Mouse (Mus musculus) thymus, postnatal 0 days (tissue): Measurements from ENCODE around the gene Vsig8. TPM values are rescaled to one million over a fixed set of nuclear protein-coding genes. Genes with fewer than 3 reads are reported as not detected.

Source experiments
- DNase-seq: peaks from one replicate; pipeline ENCODE4 v3.0.0-alpha.2; 2015; ENCODE audit warnings: low spot score
- polyA plus RNA-seq: library from polyadenylated mRNA; unstranded; fragments of >200 nt; fragmentation: Nextera tagmentation; extraction: Ambion mirVana; gene quantifications from 2 replicates; pipeline ENCODE4 v1.2.1, GENCODE M21; 2015

The Vsig8 gene
- polyA plus RNA-seq, 1 experiment from 2014 or later: 2.4 TPM

DNA sequence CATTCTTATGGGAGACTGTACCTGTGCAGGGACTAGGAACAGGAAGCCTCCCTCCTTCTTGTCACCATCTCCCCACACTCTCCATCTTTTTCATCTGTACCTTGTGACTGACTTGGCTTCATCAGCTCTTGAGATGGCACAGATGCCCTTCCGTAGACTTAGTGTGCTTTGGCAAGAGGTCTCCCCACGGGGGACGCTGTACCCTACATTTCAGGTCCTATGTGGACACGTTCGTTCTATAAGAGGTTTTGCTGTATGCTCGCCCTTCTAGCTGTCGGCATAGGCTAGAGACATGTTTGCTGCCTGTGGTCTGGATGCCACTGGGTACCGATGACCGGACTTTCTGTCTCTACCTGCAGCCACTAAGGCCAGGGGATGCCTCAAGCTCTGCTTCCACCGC is 28.3 kb upstream of the Vsig8 start:
- no peak for DNase-seq

DNA sequence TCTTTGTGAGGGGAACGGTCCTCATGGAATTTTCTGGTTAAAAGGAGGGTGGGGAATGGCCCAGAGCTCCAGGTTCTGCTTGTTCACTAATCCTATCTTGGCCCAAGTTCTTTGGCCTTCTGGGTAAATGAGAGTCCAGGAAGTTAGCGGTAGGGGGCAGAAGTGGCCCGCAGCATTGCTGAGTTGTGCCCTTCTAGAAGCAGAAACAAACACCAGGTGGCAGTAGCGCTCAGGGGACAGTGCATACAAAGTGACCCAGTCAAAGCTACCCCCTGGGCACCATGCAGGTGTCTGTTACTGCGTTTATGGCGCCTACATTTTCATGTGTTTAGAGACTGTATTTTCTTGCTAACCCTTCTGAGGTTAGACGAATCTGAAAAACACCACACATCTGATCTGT is 27.0 kb upstream of the Vsig8 start:
- peak; percentile 84 for DNase-seq

DNA sequence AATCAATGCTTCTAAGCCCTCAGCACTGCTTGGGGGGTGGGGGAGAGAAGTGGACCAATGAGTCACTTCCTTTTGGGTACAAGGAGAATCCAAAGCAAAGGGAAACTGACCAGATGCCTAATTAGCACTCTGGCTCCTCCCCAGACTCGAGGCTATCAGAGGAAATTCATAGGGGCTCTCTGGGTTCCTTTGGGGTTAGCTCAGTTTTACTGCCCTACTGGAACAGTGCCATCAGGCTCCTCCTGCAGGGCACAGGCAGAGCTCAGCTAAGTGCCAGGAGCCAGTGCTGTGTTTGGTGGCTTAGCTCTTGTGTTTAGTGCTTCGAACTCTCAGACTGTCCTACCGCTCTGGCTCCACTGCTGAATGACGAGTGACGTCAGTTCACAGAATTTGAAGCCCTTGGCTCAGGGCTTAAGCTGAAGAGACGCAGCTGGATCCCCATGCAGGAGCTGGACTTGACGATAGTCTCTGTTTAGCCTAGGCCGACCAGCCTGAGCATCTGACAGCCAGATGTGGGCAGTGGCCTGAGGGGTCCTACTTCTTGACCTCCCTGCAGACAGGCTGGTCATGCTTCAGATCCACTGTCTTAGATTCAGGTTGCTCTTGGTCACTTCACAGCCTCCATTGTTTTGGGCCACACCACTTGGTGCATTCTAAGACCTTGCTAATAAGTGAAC is 25.1 kb upstream of the Vsig8 start:
- no peak for DNase-seq

DNA sequence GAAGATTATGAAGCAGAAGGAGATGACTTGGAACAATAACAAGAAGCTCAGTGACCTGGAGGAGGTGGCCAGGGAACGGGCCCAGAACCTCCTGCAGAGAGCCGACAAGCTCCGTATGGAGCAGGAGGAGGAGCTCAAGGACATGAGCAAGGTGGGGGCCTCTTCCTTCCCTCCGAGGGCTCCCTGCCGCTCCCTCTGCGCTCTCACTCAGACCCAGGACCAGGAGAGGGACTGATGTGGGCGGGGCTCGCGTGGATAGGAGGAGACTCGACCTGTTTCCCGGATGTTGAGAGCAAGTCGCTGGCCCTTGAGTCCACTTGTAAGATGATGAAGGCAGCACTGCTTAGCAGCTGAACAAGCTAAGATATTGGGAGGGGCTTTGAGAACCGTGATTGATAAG is 23.2 kb upstream of the Vsig8 start:
- no peak for DNase-seq

DNA sequence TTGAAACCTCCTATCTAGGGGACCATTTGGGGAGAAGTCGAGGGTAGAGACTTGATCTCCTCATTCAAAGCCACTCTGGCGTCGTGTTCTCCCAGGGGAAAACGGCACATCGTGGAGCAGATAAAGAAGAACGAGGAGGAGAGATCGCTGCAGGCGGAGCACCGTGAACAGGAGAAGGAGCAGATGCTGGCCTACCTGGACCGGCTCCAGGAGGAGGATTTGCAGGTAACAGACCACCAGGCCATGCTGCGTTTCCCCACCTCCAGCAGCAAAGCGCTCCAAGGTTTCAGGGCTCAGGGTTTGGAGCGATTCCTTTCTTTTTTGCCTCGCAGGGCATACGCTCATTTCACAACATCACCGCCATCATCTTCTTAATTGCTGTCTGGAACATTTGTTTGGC is 20.6 kb upstream of the Vsig8 start:
- no peak for DNase-seq

DNA sequence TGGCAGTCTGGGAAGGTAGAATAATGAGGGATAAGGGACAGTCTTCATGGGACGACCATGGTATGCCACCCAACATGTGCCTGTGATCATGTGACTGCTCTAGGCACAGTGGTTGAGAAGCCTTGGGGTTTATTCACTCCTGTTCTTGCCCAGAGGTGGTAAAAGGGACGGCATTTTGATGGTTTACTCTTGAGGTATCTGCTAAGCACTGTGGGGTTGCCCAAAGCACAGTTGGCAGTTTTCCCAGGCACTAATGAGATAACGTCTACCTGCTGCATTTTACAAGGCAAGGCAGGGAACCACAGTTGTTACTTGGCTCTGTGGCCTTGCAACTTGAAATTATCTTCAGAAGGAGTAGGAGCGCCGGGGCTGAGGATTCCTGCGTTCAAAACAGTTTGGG is 15.9 kb upstream of the Vsig8 start:
- DNase-seq: no peak

DNA sequence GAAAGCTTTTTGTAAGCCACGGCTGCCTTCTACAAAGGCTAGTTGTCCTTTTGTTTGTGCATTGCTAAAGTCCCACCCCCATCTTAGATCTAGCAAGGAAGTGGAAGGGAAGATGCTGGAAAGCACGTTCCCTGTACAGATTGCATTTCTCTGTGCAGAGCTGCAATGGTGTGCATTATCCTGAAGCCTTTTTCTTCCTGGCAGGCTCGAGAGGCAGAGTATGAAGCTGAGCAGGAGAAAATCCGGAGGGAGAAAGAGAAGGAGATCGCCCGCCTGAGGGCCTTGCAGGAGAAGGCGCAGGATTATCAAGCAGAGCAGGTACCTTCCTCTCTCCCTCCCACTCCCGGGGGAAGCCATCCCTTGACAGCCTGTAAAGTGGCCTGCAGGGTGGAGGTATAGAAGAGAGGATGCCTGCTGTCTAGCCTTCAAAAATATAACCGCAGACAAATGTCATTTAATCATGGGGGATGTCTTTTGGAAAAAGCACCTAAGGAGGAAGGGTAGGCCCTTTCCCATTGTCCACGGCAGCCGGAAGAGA is 15.4 kb upstream of the Vsig8 start:
- DNase-seq: no peak

DNA sequence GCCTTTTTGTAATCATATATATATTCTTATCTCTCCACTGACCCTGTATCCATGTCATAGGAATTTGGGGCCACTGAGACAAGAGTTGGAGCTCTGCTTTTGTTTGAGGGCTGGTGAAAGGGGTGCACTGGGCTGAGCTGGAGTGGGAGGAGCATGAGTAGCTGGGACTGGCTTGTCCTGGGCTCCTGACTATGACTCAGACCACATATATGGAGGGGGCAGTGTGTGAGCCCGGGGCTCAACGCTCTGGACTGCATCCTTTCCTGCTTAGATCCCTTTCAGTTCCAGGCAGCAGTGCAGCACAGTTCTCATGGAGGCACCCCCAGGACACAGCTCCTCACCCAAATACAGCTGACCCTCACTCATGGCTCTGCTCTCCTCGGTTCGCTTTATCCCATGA is 9.7 kb upstream of the Vsig8 start:
- no peak for DNase-seq

DNA sequence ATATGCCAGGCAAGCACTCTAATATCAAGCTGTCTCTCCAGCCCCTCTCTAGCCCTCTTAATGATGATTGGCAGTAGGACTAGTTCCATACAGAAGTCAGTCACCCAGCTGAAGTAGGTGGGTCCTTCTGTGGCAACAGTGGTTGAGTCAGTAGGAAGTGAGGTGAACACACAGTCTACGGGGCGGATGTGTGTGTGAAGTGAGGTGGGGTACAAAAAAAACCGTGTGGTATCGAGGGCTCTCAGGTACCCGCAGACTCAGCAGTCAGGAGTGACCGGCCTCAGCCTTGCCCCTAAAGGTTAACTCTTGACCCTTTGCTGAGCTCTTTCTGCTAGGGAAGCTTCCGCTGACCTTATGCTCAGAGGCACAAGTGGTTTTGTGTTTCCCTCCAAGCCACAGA is 7.2 kb upstream of the Vsig8 start:
- peak; percentile 57 for DNase-seq

DNA sequence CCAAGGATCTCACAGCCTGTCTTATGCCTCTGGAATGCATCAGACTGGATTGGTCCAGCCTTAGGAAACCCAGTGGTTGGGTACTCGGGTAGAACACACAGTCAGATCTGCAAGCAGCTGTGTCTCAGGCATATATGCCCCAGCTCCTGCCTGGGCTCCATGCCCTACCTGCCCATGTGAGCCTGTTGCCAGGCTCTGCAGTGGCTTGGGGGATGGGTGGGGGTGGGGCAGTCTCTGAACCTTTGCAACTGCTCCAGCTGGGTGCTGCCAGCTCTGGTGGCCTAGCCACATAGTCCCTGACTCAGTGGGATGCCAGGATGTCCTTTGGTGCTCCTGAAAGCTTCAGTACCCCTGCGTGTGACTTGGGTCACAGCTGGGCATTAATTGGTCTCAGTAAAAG is 6.4 kb upstream of the Vsig8 start:
- DNase-seq: no peak

DNA sequence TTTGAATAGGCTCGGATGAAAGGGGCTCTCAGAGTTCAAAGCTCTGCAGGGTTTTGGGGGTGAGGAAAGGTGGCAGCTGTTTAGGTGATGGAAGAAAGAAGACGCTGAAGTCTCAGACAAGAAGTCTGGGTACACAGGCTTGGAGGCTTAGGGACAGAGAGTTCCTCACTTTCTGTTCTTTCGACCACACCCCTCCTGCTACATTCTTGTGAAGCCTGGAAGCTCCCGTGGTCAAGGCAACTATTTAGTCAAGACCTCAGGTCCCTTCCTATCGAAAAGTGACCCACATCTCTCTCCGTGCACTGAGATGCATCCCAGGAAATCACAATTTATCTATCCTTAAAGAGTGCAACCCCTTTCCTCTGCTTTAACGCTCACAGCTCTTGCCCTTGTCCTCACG is 6.0 kb upstream of the Vsig8 start:
- no peak for DNase-seq

DNA sequence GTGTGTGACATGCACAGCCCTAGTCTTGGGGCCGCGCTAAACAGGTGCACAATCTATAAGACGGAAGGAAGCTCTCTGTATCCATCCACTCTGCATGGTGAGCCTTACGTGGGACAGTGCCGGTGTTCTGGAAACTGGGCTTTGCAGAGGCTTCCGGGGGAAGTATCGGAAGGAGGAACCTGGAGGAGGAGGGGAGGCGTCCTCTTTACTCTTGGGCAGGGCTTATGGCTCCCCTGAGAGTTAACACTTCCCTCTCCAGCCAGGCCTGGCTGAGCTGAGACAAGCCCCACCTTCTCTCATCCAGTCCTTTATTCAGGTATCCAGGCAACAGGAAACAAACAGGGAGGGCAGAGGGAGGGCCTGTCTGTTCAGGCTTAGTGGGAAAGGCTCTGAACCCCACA is 5.2 kb upstream of the Vsig8 start:
- peak; percentile 31 for DNase-seq

DNA sequence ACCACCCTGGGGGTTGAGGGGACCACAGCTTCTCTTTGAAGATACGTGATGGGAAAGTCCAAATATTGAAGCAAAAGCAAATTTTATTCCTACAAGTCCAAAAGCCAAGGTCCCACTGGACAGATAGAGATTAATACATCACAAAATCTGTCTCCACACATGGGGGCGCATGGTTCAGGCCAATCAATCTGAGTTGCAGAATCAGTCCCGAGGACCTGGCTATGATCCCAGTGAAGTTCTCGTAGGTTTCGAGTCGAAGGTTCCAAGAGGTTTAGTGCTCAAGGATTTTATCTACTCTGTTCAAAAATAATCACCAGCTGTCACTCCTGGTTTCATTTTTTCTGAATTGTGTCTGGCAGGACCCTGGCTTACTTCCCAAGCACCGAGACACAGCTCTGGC is 4.7 kb upstream of the Vsig8 start:
- no peak for DNase-seq

DNA sequence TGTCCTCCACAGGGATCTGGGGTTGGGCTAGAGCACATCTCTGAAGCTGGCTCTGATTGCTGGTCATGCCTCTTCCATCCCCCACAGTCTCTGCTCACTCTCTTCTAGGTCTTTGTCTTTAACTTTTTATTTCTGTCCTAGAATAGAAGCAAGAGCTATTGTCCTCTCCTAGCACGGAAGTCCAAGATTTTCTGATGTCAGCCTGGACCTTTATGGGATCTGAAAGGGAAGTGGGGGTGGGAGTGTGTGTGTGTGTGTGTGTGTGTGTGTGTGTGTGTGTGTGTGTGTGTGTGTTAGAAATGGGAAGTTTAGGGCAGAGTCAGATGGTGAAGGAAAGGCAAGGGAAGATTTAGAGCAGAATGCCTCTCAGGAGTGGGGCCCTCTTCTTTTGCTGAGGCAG is 3.1 kb upstream of the Vsig8 start:
- no peak for DNase-seq

DNA sequence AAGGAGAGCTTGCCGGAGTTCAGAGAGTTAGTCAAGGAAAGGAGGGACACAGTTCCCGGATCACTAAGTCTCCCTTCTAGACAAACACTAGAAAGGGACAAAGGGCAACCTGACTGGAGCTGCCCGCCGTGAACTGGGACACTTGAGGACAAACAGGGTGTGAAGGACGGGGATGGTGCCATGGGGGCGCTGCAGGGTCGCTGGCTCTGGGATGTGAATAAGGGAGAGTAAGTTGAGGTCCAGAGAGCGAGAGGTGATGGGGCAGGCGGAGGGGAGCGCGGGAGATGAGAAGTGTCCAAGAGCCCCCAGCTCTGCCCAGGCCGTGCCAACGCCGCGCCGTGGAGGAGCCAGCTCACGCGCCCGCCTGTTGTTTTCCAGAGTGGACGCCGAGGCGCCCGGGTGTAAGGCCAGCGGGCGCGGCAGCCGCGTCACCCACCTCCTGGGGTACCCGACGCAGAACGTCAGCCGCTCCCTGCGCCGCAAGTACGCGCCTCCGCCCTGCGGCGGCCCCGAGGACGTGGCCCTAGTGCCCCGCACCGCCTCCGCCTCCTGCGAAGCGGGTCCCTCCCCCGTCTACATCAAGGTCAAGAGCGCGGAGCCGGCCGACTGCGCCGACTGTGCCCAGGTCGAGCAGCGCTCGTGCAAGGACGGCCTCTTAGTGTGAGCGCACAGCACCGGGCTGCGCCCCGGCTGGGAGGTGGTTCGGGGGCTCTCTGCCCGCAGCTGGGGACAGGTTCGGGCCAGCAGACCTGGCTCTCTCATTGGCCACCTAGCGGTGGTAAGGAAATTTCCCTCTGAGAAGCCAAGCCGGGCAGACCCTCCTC is 7.1 kb downstream of the Vsig8 start:
- peak; percentile 59 for DNase-seq

DNA sequence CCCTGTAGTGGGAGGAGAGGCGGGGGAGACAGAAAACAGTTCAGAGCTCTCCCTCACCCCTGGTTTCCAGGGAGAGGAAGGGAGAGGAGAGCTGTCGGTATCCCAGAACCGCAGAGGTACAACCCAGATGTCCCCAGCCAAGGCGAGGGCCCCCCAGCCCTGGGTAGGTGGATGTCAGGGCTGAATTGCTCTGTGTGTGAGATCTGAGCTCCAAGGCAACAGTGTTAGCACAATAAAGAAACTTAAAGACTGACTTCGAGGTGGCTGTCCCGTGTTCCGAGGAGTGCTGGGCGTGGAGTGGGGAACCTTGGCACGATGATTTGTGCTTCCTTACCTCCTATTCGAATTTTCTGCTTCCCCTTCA is 7.7 kb downstream of the Vsig8 start:
- DNase-seq: no peak

DNA sequence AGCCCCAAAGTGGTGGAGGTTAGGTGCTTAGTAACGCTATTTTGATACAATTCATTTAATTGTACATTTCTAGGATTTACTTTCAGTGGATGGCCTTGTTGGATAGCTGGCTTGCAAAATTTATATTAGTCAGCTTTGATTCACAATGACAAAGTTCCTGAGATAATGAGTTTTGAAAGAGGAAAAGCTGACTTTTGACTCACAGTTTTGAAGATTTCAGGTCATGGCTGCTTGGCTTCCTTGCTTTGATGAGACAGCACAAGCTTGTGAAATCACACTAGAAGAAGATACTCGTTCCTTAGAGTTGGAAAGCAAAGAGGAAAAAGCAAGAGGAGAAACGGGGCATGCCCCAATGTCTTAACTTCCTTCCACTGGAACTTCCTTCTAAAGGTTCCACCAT is 10.4 kb downstream of the Vsig8 start:
- DNase-seq: no peak

DNA sequence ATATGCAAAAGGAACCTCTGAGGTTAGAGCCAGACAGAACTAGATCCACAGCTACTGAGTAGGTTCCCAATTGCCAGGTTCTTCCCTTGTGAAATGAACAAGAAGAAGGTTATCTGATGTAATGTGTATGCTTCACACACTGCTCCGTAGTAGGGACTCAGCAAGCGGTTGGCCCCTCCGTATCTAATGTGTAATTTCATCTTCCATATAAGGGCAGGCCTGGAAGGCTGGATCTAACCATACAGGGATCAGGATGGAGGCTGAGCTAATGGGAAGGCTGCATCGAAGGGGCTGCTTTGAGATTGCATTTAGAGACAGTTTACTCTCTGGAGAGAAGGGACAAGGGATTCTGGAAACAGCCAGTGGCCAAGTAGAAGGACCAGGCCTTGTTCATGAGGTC is 12.0 kb downstream of the Vsig8 start:
- DNase-seq: no peak

DNA sequence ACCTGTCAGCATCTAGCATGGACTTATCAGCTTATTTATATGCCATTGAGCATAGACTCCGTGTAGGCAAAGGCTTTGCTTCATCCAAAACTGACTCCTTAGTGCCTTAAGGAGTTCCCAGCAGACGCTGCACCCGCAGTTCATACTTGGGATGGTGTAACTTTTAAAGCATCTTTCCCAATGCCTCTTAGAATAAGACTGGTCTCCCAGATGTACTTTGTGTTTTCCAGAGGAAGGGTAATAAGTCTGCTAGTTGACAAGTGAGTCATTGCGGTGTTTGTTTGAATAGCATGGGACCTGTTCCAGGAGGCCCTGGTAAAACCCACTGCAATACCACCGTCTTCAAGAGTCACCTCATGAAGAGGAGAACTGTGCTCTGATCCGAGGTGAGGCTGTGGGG is 24.4 kb downstream of the Vsig8 start:
- no peak for DNase-seq

DNA sequence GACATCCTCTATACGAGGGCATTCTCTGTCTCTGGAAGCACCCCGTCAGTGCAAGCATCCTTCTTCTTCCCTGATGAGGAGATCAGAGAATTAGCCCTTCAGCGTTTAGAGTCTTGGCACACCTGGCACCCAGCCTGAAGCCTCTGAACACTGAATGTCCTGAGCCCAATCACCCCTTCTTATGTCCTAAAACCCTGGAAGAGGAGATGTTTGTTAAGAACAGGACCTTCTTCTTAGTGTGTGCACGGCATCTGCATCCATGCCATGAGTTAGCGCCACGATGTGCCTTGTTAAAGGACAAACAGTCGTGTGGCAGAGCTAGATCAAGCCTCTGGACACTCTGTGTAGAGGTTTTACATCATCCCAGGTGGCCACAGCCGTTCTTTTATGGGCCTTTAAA is 26.7 kb downstream of the Vsig8 start:
- DNase-seq: no peak

DNA sequence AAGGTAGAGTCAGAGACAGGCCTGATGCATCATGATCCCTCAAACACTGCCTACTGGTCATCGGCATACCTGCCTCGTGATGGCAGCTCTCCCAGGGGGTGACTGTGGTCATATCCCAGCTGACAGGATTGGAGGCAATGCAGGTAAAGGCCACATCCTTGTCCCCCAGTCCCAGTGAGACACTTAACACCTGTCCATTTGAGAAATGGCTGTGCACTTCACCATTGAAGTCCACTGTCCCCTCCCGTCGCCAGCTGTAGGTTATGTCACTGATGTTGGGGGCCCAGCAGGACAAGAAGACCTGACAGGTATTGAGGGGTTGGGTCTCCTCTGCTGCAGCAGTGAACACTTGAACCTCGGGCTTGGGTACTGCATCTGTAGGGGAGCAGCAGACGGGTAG is 28.5 kb downstream of the Vsig8 start:
- no peak for DNase-seq

DNA sequence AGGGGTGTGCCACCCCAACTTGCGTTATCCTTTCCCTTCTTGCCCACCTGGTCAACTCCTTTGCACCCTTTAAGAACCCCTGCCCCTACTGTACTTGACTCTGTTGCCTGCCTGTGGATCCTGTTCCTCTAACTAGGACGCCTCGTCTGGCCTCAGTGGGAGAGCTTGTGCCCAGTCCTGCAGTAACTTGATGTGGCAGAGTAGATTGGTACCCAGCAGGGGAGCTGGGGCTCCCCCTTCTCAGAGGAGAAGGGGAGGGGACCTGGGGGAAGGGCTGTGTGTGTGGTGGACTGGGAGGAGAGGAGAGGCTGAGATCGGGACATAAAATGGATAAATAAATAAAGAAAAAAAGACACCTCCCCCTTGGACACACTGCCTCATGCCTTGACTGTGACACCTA is 29.3 kb downstream of the Vsig8 start:
- no peak for DNase-seq
